ENCODE assay signal across 1 mouse cellular context in the genomic region with DNA sequence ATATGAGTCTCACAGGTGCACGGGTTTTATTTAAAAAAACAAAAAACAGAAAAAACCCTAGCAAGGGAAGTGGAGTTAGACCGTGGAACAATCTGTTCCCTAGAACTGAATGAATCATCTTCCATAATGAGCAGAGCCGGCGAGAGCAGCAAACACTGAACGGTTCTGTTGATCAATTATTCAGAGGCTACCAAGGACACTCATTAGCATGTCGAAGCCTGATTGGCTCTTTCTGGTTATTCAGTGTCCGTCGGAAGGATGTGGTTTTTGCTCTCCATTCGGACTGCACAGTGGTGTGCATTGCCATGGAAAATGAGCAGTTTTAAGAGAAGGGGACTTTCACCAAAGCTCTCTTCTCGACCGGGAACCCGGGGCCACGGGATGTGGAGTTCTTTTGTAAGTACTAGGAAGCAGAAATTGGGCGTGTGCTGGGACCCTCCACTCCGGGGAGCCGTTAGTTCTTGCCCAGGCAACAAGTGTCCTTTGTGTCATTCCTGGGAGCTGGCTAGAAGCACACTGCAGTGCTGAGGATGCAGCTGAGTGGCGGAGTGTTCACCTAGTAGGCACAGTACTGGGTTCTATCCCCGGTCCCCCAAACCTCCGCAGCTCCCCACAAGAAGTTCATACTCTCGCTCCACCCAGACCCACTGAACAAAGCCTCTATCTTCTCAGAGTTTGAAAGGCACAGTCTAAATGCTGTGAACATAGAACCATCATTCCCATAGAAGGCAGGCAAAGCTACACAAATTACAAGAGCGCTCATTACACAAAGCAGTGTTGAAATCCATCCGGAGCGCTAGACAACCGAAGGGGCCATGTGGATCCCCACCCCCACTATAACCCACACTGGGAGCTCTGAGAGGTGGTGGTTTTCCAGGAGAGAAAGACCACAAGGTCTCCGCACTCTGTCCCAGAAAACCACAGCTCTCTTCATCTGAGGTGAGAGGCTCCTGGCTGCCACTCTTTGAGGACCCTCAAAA.
TF ChIP-seq lines count a peak whose summit lies in the region.

No protein-coding gene starts in this region.

TF ChIP-seq in CH12.LX, 34 proteins besides CTCF, POLR2A, EP300 and RAD21 (continued from another document):
- peak; percentile 26; the same call in 1 of the 2 replicates for TF ChIP-seq HCFC1 (IDR thresholded peaks at IDR 0.05; ENCODE audit: low read depth, low read length)
